Mouse (Mus musculus) frontal cortex, postnatal 10 days (tissue): Measurements from ENCODE around the gene Gm20834.
"Not testable (repeated sequence)": the region's sequence is repeated elsewhere in the genome, so short reads cannot be mapped to it uniquely, and the experiment has no call there.

Experiments
- DNase-seq, 2 experiments: peaks; one replicate each; pipeline ENCODE4 v3.0.0; 2022; ENCODE audit warnings: low spot score in 2 of 2, mixed read lengths in 1 of 2

Gene Gm20834

DNA sequence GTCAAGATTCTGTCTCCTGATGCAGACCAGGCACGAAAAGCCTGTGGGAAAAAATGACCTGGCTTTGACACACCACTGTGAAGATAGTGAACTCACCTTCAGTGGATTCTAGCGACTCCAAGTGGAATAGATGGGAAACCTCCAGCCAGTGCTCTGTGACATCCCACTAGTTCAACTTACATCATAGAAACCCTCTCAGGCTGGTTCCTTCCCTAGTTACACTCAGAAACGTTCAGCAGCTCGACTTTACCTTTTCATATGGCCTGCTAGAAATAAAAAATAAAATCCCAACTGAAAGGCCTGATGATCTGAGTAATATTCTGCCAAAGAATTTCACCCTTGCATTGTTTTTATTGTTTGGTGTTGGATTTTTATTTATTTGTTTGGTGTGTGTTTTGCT, at the start of gene Gm20834:
TSS of gene Gm20834 (minus strand) at position 101 of the 400 bp plus-strand sequence.
- not testable (repeated sequence) for DNase-seq
